Mouse (Mus musculus): ENCODE results near the gene Gpr33. TPM values are rescaled to one million over a fixed set of nuclear protein-coding genes. Genes with fewer than 3 reads are reported as not detected.

Gpr33 gene
- not detected for polyA plus RNA-seq (2014; fragmentation: Illumina TruSeq; extraction: RNeasy Lipid Tissue Mini Kit (QIAGEN cat#74804); ENCODE audit: low read depth, low replicate concordance)

DNA sequence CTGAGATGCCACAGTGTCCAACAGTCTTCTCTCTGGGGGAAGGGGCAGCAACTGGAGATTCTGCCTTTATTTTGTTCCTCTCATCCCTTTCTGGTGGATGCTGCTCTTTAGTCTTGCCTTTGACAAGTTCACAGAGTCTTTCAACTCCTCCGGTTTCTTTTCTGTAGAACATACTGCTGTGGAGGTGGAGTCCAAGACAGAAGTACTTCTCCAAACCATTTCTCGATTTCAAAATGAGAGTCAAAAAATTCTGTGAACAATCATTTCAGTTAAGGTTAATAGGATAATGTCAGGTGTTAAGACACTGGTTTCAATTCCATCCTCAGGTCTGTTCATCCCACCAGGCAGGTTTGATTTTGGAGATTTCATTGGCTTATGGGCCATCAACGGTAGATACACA lies at the start of gene Gpr33:
Gene Gpr33 (minus strand): TSS at position 101 of the 400 bp plus-strand sequence.

GRCm38 (mm10) chr12:52005877-52006632 lies 21.8 kb downstream of the Gpr33 start, which contains the start of gene Dtd2:
Dtd2 (minus strand) TSS chr12:52006501.

Other genes starting within 250 kb of the Gpr33 start
- 89.6 TPM for gene Hectd1, start 198.5 kb downstream of the Gpr33 start, polyA plus RNA-seq (2014; fragmentation: Illumina TruSeq; extraction: RNeasy Lipid Tissue Mini Kit (QIAGEN cat#74804); ENCODE audit: low read depth, low replicate concordance)
- 26.2 TPM for gene Heatr5a, start 56.7 kb downstream of the Gpr33 start, polyA plus RNA-seq (2014; fragmentation: Illumina TruSeq; extraction: RNeasy Lipid Tissue Mini Kit (QIAGEN cat#74804); ENCODE audit: low read depth, low replicate concordance)
- 7.3 TPM for gene Dtd2, start 21.6 kb downstream of the Gpr33 start, polyA plus RNA-seq (2014; fragmentation: Illumina TruSeq; extraction: RNeasy Lipid Tissue Mini Kit (QIAGEN cat#74804); ENCODE audit: low read depth, low replicate concordance)
- 7.1 TPM for gene Nubpl, start 69.7 kb upstream of the Gpr33 start, polyA plus RNA-seq (2014; fragmentation: Illumina TruSeq; extraction: RNeasy Lipid Tissue Mini Kit (QIAGEN cat#74804); ENCODE audit: low read depth, low replicate concordance)